Mouse (Mus musculus) embryonic facial prominence, embryonic 15.5 days (tissue): ENCODE data around the gene Washc1. TPM values are rescaled to one million over a fixed set of nuclear protein-coding genes. Genes with fewer than 3 reads are reported as not detected.
"Not testable (repeated sequence)": the region's sequence is repeated elsewhere in the genome, so short reads cannot be mapped to it uniquely, and the experiment has no call there.

Experiments
- ATAC-seq: fragments of 200-750 bp; cut with Nextera tagmentation; 2 replicates; pipeline ENCODE4 v1.8.0; 2017; ENCODE audit warnings: low read depth, moderate TSS enrichment; ENCODE audit not compliant: insufficient number of reproducible peaks, low FRiP score, low TSS enrichment
- H3K27ac ChIP-seq: fragments of 300-500 bp; sonication (generic); replicated peaks from 2 replicates; pipeline ENCODE4 v1.5.1; 2015; ENCODE audit warnings: mild to moderate bottlenecking, inconsistent platforms
- H3K27me3 ChIP-seq: fragments of 300-500 bp; sonication (generic); 2 replicates; pipeline ENCODE4 v1.6.1; 2015; ENCODE audit warnings: inconsistent platforms
- H3K36me3 ChIP-seq: fragments of 300-500 bp; sonication (generic); 2 replicates; pipeline ENCODE4 v1.6.1; 2015; ENCODE audit warnings: mild to moderate bottlenecking, inconsistent platforms
- H3K4me1 ChIP-seq: fragments of 300-500 bp; sonication (generic); 2 replicates; pipeline ENCODE4 v1.6.1; 2015; ENCODE audit warnings: inconsistent platforms
- H3K4me2 ChIP-seq: fragments of 300-500 bp; sonication (generic); replicated peaks from 2 replicates; pipeline ENCODE4 v1.6.1; 2015; ENCODE audit warnings: mild to moderate bottlenecking, inconsistent platforms
- H3K4me3 ChIP-seq: fragments of 300-500 bp; sonication (generic); replicated peaks from 2 replicates; pipeline ENCODE4 v1.5.1; 2015; ENCODE audit warnings: mild to moderate bottlenecking, inconsistent platforms
- H3K9ac ChIP-seq: fragments of 300-500 bp; sonication (generic); 2 replicates; pipeline ENCODE4 v1.6.1; 2015; ENCODE audit warnings: inconsistent platforms
- H3K9me3 ChIP-seq: fragments of 300-500 bp; sonication (generic); replicated peaks from 2 replicates; pipeline ENCODE4 v1.6.1; 2016; ENCODE audit warnings: inconsistent platforms
- WGBS: fragments of 180-500 bp; shearing (Covaris S2); methylation state at CpG from one replicate; pipeline ENCODE4 v1.1.7; 2015; 5-methylcytosine and 5-hydroxymethylcytosine counted together
- polyA plus RNA-seq: library from polyadenylated mRNA; unstranded; fragments of >200 nt; fragmentation: Nextera tagmentation; extraction: Ambion mirVana; gene quantifications from 2 replicates; pipeline ENCODE4 v1.2.1, GENCODE M21; 2015

Washc1 gene
- polyA plus RNA-seq, 1 experiment from 2014 or later, result 41.4 TPM

GRCm38 (mm10) chr17:66154876-66155275, 43.5 kb downstream of the Washc1 start:
- Histone ChIP-seq H3K4me1 (no peaks in the 10 kb centered on the region), H3K4me3 (no peak overlapping the region), H3K9ac (no peak overlapping the region), H3K4me2 (no peak overlapping the region), H3K9me3 (no peaks in the 10 kb centered on the region), H3K27me3 (no peaks in the 10 kb centered on the region), H3K36me3 (peaks cover 23% of the 10 kb centered on the region), H3K27ac (no peak overlapping the region)
- ATAC-seq, result no peak
- 87% methylated on average over 2 of the region's 2 CpGs for WGBS

- Histone ChIP-seq H3K4me2 (no peak overlapping the region), H3K9ac (no peak overlapping the region), H3K27ac (no peak overlapping the region), H3K36me3 (no peaks in the 10 kb centered on the region), H3K9me3 (no peaks in the 10 kb centered on the region), H3K4me1 (no peaks in the 10 kb centered on the region), H3K27me3 (no peaks in the 10 kb centered on the region), H3K4me3 (no peak overlapping the region)
- ATAC-seq, result no peak
- WGBS, result 93% methylated on average over 5 of the region's 5 CpGs
Measured at GRCm38 (mm10) chr17:66158271-66158670, 46.9 kb downstream of the Washc1 start.

- not testable (repeated sequence) for H3K4me3 ChIP-seq, H3K27me3 ChIP-seq, H3K9ac ChIP-seq, H3K9me3 ChIP-seq, H3K4me2 ChIP-seq, H3K4me1 ChIP-seq, H3K36me3 ChIP-seq, H3K27ac ChIP-seq, ATAC-seq
- WGBS, result 93% methylated on average over 5 of the region's 5 CpGs
Measured at GRCm38 (mm10) chr17:66167141-66167540, 55.8 kb downstream of the Washc1 start.

Other genes with a start within 250 kb of the Washc1 start
- gene Ralbp1, start 225.7 kb upstream of the Washc1 start, polyA plus RNA-seq, result 150 and 170 TPM in 2 replicates
- 152 and 154 TPM in 2 replicates for gene Twsg1, start 160.3 kb upstream of the Washc1 start, polyA plus RNA-seq
- 29.8 and 32.9 TPM in 2 replicates for gene Ankrd12, start 34.5 kb upstream of the Washc1 start, polyA plus RNA-seq
- 278 and 302 TPM in 2 replicates for gene Ndufv2, start 10.0 kb upstream of the Washc1 start, polyA plus RNA-seq
- gene Ddx11, start 12.0 kb downstream of the Washc1 start, polyA plus RNA-seq, result 15.0 and 16.9 TPM in 2 replicates